Mouse (Mus musculus): ENCODE results near the gene Hmgn2. TPM values are rescaled to one million over a fixed set of nuclear protein-coding genes. Genes with fewer than 3 reads are reported as not detected.
"Not testable (repeated sequence)": the region's sequence is repeated elsewhere in the genome, so short reads cannot be mapped to it uniquely, and the experiment has no call there.

Hmgn2 gene
- polyA plus RNA-seq, 1 experiment = 320 TPM

- Histone ChIP-seq H3K4me3 (replicated peaks; ENCODE audit: control insufficient read depth, low read depth, low read length) (no peak overlapping the region), H3K27ac (ENCODE audit: control insufficient read depth, insufficient read depth, low read depth, low read length, poor library complexity) (no peak overlapping the region), H3K4me1 (ENCODE audit: control insufficient read depth, insufficient read depth, low read length) (no peaks in the 10 kb centered on the region)
- TF ChIP-seq POLR2A (IDR thresholded peaks at IDR 0.05; ENCODE audit: borderline replicate concordance, control insufficient read depth, low read depth, low read length) (no peak), CTCF (IDR thresholded peaks at IDR 0.05; ENCODE audit: control insufficient read depth, insufficient read depth, low read length) (no peak)
- 80% methylated on average over 13 of the region's 13 CpGs for WGBS
Observed at GRCm38 (mm10) chr4:133991087-133991660, 22.7 kb upstream of the Hmgn2 start.

- no peak overlapping the region for H3K4me3 ChIP-seq (replicated peaks; ENCODE audit: control insufficient read depth, low read depth, low read length)
- WGBS = 74% methylated on average over 4 of the region's 4 CpGs
- no peak overlapping the region for H3K27ac ChIP-seq (ENCODE audit: control insufficient read depth, insufficient read depth, low read depth, low read length, poor library complexity)
- TF ChIP-seq POLR2A (IDR thresholded peaks at IDR 0.05; ENCODE audit: borderline replicate concordance, control insufficient read depth, low read depth, low read length) (no peak), CTCF (IDR thresholded peaks at IDR 0.05; ENCODE audit: control insufficient read depth, insufficient read depth, low read length) (no peak)
- H3K4me1 ChIP-seq (ENCODE audit: control insufficient read depth, insufficient read depth, low read length) = no peaks in the 10 kb centered on the region
Observed at GRCm38 (mm10) chr4:133990035-133990434, 21.6 kb upstream of the Hmgn2 start.

DNA sequence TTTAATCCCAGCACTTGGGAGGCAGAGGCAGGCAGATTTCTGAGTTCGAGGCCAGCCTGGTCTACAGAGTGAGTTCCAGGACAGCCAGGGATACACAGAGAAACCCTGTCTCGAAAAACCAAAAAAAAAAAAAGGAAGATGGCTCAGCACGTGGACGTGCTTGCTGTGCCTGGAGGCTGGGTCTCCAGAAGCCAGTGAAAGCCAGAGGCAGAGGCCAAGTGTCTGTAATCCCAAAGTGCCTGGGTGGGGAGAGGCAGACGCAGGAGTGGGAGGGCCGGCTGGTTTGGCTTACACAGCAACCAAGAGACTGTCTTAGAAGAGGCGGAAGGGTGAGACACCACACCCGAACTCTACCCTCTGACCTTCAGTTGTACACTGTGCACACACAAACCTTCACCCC lies 19.8 kb upstream of the Hmgn2 start:
- H3K4me1 ChIP-seq (ENCODE audit: control insufficient read depth, insufficient read depth, low read length); H3K27ac ChIP-seq (ENCODE audit: control insufficient read depth, insufficient read depth, low read depth, low read length, poor library complexity); H3K4me3 ChIP-seq (replicated peaks; ENCODE audit: control insufficient read depth, low read depth, low read length): not testable (repeated sequence)
- WGBS = 88% methylated on average over 8 of the region's 8 CpGs

- TF ChIP-seq CTCF (IDR thresholded peaks at IDR 0.05; ENCODE audit: control insufficient read depth, insufficient read depth, low read length) = no peak
- no peak for TF ChIP-seq POLR2A (IDR thresholded peaks at IDR 0.05; ENCODE audit: borderline replicate concordance, control insufficient read depth, low read depth, low read length)
- no peak overlapping the region for H3K4me3 ChIP-seq (replicated peaks; ENCODE audit: control insufficient read depth, low read depth, low read length)
- peaks cover 2% of the 10 kb centered on the region; the same call in 1 of the 2 replicates for H3K4me1 ChIP-seq (ENCODE audit: control insufficient read depth, insufficient read depth, low read length)
- no peak overlapping the region for H3K27ac ChIP-seq (ENCODE audit: control insufficient read depth, insufficient read depth, low read depth, low read length, poor library complexity)
- WGBS = 93% methylated on average over 13 of the region's 13 CpGs
Observed at GRCm38 (mm10) chr4:133982936-133983335, 14.5 kb upstream of the Hmgn2 start.

GRCm38 (mm10) chr4:133980496-133980895 lies 12.0 kb upstream of the Hmgn2 start:
- H3K4me1 ChIP-seq (ENCODE audit: control insufficient read depth, insufficient read depth, low read length) = peaks cover 5% of the 10 kb centered on the region
- 74% methylated on average over 5 of the region's 5 CpGs for WGBS
- no peak for TF ChIP-seq POLR2A (IDR thresholded peaks at IDR 0.05; ENCODE audit: borderline replicate concordance, control insufficient read depth, low read depth, low read length)
- no peak for TF ChIP-seq CTCF (IDR thresholded peaks at IDR 0.05; ENCODE audit: control insufficient read depth, insufficient read depth, low read length)
- no peak overlapping the region for H3K27ac ChIP-seq (ENCODE audit: control insufficient read depth, insufficient read depth, low read depth, low read length, poor library complexity)
- no peak overlapping the region for H3K4me3 ChIP-seq (replicated peaks; ENCODE audit: control insufficient read depth, low read depth, low read length)

DNA sequence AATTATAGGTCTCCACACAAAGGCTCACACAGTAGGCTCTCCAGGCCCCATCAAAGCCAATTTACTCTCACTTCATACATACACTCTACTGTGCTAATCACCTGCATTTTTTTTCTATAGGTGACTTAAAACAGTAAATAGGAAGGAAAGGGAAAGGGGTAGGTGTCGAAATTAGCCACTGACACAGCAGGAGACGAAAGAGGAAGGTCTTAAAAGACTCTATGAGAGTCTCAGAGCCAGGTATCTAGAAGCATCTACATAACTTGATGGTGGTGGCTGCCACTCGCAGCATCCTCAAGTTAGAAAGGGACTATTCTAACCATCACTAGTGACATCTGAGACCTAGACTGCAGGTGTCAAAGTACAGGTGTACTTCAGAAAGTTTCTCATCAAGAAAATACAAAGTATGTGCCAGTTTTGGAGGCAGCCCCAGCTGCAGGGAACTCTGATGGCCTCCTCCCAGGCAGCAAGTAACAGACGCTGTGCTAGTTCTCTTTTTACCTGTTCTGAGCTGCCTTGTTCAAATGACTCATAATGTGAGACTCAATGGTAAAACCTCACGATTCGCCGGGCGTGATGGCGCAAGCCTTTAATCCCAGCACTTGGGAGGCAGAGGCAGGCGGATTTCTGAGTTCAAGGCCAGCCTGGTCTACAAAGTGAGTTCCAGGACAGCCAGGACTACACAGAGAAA lies 9.7 kb upstream of the Hmgn2 start:
- peak overlapping the region; percentile 66 for H3K27ac ChIP-seq (ENCODE audit: control insufficient read depth, insufficient read depth, low read depth, low read length, poor library complexity)
- WGBS = 58% methylated on average over 10 of the region's 10 CpGs
- no peak for TF ChIP-seq POLR2A (IDR thresholded peaks at IDR 0.05; ENCODE audit: borderline replicate concordance, control insufficient read depth, low read depth, low read length)
- no peak for TF ChIP-seq CTCF (IDR thresholded peaks at IDR 0.05; ENCODE audit: control insufficient read depth, insufficient read depth, low read length)

DNA sequence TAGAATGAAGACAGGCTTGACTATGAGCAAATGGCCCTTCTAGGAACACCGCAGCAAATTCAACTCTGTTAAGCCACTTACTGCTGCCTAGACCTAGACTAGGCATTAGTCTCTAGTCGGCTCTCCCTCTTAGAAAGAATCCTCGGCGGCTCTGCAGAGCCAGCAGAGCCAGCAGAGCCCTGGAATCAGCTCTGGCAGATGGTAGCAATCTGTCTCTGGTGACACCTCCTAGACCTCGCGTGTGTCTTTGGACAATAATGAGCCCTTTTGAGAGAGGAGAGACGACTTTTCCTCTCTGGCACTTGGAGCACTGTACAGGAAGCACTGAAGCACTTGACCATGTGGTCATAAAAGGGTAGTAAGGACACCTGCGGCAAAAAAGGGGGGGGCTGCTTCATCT lies 3.3 kb upstream of the Hmgn2 start:
- TF ChIP-seq CTCF (IDR thresholded peaks at IDR 0.05; ENCODE audit: control insufficient read depth, insufficient read depth, low read length) (no peak), POLR2A (IDR thresholded peaks at IDR 0.05; ENCODE audit: borderline replicate concordance, control insufficient read depth, low read depth, low read length) (no peak)
- Histone ChIP-seq H3K27ac (ENCODE audit: control insufficient read depth, insufficient read depth, low read depth, low read length, poor library complexity) (no peak overlapping the region), H3K4me3 (replicated peaks; ENCODE audit: control insufficient read depth, low read depth, low read length) (no peak overlapping the region), H3K4me1 (ENCODE audit: control insufficient read depth, insufficient read depth, low read length) (peaks cover under 1% of the 10 kb centered on the region; the same call in 1 of the 2 replicates)
- WGBS = 84% methylated on average over 8 of the region's 8 CpGs

More for the DNA sequence above, 9.7 kb upstream of the Hmgn2 start:
- Histone ChIP-seq H3K4me1 (ENCODE audit: control insufficient read depth, insufficient read depth, low read length) (peaks cover 5% of the 10 kb centered on the region), H3K4me3 (replicated peaks; ENCODE audit: control insufficient read depth, low read depth, low read length) (no peak overlapping the region)

- no peak for TF ChIP-seq CTCF (IDR thresholded peaks at IDR 0.05; ENCODE audit: control insufficient read depth, insufficient read depth, low read length)
- TF ChIP-seq POLR2A (IDR thresholded peaks at IDR 0.05; ENCODE audit: borderline replicate concordance, control insufficient read depth, low read depth, low read length) = no peak
- Histone ChIP-seq H3K27ac (ENCODE audit: control insufficient read depth, insufficient read depth, low read depth, low read length, poor library complexity) (no peak overlapping the region), H3K4me1 (ENCODE audit: control insufficient read depth, insufficient read depth, low read length) (no peaks in the 10 kb centered on the region; the same call in 1 of the 2 replicates), H3K4me3 (replicated peaks; ENCODE audit: control insufficient read depth, low read depth, low read length) (no peak overlapping the region)
- WGBS = 81% methylated on average over 13 of the region's 13 CpGs
Observed at GRCm38 (mm10) chr4:133970876-133971275, 2.4 kb upstream of the Hmgn2 start.
